Mouse (Mus musculus) CH12F3 (cell line): ENCODE measurements around the gene Grasp.

Experiments used
- in situ Hi-C: fragments of 300-500 bp; cut with MboI; formaldehyde crosslinking; loops from 2 replicates; pipeline ENCODE4 v1.14.3; 2020; ENCODE audit warnings: low sequenced_read_pairs

Gene Grasp

DNA sequence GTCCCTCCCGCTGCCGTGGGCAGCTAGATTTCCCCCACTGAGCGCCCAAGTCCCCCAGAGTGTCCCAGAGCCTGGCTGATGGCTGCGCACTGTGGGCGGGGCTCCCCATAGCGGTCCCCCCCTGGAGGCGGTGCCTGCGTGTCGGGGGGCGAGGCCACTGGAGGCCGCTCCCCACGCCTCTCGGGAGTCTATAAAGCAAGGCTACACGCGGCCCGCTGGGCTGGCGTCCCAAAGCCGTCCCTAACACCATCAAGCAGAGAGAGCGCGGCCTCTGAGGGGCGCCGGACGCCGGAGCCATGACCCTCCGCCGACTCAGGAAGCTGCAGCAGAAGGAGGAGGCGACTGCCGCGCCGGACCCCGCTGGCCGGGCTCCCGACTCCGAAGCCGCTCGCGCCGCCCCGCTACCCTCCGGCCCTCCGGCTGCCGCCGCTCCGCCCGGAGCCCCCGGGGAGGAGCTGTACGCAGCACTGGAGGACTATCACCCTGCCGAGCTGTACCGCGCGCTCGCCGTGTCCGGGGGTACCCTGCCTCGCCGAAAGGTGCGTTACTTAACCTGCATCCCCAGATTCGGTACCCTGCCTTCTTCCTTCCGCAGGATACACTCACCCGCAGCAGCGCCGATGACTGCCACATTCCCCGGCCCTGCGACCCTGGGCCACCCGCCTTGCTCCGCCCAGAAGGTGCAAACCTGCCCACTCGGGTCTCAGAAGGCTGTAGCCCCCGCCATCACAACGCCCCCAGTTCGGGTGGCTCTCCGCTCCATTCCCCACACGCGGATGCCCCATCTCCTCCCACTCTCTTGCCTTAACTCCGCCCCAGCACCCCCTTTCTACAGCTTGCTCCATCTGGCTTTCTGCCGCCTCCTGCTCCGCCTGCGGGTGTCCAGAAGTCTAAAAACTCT, at the start of gene Grasp:
Gene Grasp (plus strand): TSS at position 183 of the 901 bp plus-strand sequence.
- in situ Hi-C loops: no loop called here

DNA sequence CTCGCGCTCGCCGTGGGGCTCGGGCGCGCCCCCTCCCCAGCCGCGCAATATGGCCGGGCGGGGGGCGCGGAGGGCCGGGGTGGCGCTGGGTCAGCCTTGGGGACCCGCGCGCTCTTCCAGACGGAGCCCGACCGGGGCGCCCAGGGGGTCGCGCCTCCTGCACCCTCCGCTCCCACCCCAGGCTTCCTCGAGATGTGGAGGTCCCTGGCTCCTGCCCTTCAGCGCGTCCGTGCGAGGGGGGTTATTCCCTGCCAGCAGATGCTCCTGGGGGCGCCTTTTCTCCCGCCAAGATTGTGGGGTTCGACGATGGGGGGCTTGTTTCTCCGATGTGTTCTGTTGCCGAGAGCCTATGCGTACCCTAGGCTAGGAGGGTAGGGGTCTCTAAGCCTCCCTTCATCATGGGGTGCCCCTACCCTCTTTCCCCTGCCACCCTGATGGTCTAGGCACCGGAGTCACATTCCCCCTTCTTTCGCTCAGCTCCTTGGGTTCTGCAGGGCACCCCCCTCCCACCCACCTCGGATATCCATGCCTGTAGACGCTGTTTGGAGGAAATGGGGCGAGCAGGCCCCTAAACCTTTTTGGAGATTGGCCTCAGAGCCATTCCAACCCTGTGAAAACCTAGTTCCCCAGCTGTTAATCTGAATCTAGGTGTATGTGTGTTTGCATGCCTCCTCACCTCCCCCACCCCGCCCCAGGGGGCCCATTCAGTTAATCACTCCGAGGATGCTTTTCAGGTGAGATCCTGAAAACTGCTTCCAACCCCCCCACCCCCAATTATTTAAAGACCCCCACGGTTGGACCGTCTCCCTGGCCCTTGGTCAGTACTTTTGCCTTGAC, 49.5 kb upstream of the Grasp start:
- in situ Hi-C loops: no loop called here

DNA sequence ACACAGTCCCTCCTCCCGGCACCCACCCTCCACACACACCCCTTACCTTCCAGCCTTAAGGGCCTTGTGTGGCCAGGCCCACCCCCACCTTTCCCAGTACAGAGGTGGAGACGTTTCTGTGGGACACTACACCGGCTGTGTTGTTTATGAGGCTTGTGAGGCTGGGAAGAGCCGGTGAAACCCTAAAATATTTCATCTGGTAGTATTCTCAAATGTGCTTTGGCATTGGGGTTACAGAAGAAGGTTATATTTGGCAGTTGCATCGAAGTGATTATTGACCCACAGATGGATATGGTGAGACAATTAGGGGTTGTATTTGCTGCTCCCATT, 48.9 kb upstream of the Grasp start:
- in situ Hi-C loops: no loop called here

DNA sequence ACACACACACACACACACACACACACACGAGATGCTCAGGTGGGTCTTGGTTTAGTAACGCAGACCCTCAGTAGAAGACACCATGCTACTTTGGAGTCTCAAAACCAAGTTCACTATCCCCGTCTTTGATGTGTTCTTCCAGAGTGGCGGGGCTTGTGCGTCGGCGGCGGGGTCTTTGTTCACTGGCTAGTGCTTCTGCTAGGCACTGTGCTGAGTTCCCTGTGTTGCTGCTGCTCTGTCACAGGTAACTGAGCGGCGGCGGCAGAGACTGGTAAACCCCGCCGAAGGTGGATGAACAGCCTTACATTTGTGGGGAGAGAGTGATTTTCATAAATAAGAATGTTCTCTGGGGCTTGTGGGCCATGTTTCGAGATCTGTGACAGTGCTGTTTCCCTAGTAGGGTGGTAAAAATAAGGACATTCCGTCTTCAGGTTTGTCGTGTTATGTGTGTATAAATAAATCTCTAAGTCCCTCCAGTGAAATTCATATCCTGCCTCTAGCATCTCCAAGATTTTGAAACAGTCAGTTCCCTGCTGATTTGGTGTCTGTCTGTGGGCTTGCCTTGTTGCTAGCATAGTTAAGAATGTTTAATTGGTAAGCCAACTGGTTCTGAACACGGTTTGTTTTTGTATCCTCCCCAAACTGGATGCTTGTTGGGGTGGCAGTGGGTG, 48.2 kb upstream of the Grasp start:
- in situ Hi-C loops: no loop called here

DNA sequence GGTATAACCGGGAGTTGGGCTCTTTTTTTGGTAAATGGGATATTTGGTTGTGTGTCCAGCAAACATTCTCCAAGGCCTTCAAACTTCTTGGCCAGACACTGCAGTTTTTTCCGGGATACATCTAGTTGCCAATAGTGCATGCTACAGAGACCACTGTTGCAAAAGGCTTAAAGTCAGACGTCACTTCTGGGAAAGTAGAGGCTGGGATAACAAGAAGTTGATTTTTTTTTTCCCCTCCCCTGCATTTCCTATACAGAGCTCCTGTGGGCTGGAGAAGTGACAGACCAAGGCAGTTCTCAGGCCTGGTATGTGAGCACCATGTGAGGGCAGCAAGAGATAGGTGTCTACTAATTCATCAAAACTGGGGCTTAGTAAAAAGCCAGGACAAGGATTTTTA, 47.7 kb upstream of the Grasp start:
- in situ Hi-C loops: no loop called here

DNA sequence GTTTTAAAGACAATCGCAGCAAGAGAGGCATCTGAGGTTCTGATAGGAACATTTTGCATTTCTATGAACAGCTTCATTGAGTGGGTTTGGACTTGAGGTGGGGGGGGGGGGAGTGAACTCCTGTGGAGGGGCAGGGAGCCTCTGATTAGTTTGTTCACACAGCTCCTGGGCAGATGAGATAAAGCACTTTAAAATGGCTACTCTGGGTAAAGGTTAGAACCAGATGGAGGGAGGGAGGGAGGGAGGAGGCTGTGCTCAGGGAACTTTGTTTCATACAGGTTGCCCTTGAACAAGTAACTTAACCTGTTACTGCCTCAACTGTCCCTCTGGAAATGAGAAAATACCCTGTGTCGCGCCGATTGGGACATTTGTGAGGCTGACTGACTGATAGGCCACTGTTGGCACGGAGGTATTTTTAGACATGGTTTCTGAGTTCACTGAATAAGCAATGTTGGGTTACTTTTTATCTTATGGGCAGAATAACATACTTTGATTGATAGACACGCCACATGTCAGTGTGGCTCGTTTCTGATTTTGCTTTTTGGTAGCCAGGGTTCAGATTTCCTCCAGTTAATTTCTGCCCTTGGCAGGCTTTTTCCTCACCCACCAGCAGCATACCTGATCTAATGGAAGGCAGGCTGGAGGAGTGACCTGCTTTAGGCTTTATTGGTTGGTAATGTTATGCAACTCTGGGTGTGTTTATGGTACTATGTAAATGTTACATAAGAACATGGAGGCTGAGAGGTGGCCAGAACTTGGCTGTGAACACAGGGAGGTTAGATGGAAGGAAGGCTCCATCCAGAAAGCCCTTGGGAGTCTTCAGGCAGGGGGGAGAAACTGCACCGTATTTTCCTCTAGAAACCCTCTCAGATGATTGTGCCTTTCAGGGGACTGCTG, 46.9 kb upstream of the Grasp start:
- in situ Hi-C loops: no loop called here

DNA sequence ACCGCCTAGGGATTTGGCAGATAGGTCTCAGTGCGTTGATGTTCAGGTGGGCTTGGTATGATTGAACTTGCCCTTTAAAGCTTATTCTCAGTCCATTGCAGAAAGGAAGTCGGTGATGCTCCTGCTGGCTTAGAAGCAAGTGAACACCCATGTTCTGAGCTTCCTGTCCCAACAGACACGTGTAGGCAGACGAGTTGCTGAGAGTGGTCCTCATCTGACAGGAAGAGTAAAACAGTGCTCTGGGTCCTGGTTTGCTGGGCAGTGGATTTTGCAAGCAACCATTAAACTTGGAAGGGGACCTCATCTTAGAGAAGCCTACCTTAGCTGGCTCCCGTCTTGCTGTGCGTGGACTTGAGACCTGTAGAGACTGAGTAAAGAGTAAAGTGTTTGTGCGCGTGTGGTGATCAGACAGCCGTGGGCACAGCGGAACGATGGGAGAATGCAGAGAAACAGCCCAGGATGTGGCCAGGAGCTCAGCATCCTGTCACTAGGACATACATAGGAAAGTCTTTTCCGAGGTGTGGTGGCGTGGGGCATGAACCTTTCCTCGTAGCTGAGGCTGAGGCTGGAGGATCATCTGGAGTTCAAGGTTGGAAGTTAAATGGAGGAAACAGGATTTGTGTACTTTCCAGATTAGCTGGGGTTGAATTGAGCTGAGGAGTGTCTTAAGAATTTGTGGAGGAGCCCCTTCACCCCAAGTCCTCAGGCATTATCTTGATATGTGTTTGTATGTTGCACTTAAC, 43.5 kb upstream of the Grasp start:
- in situ Hi-C loops: no loop called here

DNA sequence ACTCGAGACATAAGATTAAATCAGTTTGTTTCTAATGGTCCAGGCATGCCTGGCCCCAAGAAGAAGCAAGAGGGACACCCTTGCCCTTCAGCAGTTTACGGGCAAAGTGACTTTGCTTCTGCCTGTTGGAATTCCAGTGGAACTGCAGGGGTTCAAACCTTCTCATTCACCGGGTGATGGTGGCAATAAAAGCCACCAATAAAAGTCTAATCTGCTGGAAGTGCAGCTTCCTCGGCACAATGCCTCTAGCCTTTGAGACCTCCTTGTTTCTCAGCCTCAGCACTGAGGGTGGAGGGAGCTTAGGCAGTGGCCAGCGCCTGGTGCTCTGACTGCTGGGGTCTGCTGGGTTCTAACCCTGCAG, 42.9 kb upstream of the Grasp start:
- in situ Hi-C loops: no loop called here

DNA sequence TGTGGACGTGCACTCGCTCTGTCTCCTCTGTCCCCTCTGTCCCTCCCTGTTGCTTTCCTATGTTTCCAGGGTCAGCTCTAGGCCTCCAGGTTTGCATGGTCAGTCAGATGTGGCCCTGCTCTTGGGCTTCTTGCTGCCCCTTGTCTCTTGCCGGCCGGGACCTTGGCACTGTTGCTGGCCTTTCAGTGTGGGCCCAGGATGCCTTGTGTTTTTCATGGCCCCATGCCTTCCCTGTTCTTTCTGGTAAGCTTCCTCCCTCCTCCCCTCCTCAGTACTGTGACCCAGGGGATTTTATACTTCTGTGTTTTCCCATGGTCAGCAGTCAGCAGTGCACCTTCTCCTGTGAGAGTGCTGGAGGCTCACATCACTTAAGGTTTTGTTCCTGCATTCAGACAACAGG, 42.5 kb upstream of the Grasp start:
- in situ Hi-C loops: no loop called here

DNA sequence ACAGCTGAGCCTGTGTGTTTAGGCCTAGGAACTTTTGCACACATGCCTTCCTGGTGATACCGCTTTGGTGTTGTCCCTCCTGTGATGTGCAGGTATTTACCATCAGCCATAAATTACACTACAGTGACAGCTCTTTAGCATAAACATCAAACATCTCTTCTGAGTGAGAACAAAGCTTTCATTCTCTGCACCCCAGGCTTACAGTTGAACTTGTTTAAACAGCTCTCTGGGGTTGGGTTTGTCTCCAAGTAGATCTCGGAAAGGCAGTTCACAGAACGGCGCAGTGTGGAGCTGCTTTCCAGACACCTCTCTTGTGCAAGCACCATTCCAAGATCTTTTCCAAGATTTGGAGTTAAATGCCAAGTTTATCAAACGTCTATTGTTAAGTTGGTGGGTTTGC, 41.3 kb upstream of the Grasp start:
- in situ Hi-C loops: no loop called here

DNA sequence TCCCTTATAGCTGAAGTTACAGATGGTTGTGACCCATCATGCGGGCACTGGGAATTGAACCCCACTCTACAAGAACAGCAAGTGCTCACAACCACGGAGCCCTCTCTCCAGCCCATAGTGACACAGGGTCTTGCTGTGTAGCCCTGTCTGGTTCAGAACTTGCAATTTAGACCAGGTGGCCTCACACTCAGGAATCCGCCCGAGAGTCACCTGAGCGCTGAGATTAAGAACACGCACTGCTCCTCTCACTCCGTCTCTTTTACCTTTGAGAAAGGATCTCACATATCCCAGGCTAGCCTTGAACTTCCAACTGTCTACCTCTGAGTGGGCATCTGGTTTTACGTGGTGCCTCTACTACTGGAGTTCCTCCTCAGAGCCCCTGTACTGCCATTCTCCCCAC, 39.7 kb upstream of the Grasp start:
- in situ Hi-C loops: no loop called here

DNA sequence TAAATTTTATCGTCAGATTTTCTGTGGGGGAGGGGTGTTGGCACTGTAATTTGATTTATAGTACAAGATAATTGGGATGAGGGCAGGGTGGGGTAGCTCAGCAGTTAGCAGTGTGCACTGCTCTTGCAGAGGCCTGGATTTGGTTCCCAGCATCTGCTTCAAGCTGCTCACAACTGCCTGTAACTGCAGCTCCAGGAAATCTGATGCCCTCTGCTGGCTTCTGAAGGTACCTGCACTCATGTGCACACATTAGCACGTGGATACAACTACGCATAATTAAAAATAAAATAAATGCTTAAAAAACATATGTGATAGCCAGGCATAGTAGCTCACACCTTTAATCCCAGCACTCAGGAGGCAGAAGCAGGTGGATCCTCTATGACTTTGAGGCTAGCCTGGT, 38.4 kb upstream of the Grasp start:
- in situ Hi-C loops: no loop called here

DNA sequence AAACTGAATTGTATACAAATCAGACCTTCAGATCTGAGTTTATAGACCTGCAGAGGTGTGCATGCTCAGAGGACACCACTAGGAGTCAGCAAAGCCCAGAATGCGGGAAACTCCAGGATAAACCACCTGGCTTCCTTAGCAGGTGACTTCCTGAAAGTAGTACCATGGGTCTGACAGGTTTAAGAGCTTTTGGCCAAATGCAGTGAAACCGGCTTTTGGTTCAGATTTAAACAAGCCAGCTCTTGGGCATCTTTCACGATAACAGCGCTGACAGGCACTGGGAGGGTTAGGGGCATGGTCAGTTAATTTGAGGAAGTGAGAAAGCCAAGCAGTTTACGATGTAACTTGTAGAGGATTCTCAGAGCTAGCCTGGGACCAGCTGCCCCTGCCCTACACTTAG, 36.1 kb upstream of the Grasp start:
- in situ Hi-C loops: no loop called here

DNA sequence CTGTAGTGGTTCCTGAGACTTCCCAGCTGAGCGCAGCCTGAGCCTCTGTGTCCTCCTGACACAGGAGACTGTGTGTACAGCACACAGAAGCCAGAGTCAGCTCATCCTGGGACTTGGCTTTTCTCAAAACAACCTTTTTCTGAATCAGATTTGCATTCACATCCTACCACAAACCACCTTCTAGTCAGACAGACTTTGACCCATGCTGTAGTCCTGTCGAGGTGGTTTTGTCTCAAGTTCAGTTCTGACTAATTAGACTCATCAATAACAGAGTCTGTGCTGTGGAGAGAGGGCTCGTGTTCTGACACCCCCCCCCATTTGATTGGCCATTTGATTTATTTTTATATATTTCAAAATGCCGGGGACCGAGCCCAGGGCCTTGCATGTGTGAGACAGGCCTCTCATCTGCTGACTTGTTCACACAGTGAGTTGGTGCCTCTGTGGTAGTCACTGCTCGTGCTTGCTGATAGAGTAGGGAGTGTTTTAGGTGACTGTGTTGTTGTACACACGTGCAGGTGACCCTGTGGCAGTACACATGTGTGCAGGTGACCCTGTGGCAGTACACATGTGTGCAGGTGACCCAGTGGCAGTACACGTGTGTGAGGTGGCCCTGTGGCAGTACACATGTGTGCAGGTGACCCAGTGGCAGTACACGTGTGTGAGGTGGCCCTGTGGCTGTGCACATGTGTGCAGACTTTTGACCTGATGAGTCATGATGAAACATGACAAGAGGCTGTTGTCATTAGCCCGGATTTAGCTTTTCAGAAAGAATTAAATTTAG, 33.8 kb upstream of the Grasp start:
- in situ Hi-C loops: no loop called here

DNA sequence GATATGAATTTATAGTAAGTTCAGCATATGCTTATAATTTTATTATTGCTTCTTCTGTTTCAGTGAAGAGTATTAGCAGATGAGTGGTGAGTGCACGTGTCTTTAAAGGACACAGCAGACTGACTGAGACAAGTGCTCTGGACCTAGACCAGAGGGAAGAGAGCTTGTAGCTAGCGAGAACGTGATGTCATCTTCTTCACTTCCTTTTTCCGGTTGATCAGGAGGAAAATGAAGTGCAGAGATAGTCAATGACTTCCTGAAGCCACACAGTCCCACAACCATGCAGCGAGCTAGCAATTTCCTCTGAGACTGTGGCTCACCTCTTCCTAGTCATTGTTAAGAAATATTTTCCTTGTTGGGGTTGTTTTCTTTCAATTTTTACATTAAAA, 33.2 kb upstream of the Grasp start:
- in situ Hi-C loops: no loop called here

DNA sequence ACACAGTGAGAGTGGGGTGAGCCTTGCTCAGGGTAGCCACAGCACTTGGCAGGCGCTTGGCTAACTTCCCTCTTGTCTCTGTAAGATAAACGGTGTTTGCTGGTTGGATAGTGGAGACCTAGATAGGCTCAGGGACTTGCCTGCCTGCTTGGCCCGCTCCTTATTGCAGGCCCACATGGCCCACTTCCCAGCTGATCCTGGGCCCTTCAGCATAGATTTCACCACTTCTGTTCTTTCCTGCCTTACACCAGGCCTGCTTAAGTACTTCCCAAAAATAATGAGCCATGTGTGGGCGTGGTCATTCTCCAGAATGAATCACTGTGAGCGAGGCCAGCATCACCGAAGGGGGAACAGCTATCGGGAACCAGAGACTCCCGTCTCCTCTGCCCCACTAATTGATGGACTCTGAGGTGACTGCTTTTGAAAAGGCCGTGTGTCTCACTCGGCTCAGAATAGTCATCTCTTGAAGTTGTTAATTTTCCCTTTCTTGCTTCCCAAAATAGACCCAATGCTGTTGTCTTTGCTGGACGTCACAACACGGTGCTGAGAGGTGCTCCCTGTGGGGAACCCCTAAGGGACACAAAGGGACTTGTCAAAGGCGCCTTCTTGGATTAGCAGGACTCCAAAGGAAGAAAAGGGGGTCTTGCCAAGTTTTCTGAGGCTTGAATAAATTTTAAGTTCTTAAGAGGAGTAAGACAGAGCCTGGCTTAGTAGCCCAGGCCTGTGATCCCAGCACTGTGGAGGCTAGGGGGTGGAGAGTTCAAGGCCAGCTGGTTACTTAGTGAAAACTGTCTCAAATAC, 32.3 kb upstream of the Grasp start:
- in situ Hi-C loops: no loop called here

DNA sequence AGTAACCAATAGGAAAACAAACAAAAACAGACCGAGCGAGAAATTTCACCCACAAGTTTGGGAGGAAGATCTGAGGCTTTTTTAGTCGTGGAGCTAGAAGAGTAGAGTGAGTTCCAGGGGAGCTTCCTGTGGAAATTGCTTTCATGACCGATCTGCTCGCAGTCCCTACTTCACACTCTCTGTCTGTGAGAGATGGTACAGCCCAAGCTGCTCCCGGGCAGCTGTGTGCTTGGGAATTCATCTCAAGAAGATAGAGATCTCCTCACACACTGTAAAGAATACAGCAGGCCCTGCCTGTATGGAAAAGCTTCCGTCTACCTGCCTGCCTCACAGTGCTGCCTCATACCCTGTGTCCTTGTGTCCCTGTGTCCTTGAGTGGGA, 31.7 kb upstream of the Grasp start:
- in situ Hi-C loops: no loop called here

DNA sequence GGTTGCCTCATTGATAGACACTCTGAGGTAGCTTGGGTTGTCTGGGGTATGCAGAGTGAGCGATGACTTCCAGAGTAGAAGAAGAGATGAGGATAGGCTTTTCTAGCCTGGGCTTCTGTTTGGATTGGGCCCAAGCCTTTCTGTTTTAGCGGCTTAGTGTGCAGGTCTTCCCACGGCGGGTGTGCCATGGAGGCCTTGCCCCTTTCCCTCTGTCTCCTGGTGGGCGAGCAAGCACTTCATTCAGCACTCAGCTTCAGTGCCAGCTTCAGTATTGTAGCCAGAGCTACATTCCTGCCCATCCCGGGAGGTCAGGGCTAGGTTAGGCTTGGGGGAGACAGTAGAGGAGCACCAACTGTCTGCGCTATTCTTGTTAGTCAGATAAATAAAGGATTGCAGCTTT, 31.3 kb upstream of the Grasp start:
- in situ Hi-C loops: no loop called here

DNA sequence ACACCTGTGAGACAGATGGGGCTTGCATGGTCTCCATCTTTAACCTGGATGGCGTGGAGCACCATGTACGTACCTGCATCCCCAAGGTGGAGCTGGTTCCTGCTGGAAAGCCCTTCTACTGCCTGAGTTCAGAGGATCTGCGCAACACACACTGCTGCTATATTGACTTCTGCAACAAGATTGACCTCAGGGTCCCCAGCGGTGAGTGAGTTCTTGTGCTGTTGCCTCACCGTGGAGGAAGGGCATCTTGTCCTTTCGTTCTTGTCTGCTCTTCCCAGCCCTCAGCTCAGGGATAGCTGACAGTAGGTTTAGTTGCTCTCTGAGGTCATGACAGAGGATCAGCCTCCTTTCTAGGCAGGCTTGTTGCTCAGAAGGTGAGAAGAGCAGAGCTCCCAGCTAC, 30.0 kb upstream of the Grasp start:
- in situ Hi-C loops: no loop called here
